Mouse (Mus musculus) thymus, postnatal 10 days (tissue): ENCODE results near the gene Igfbpl1.

Experiments
- DNase-seq, 2 experiments: peaks; one replicate each; pipeline ENCODE4 v3.0.0; 2021; ENCODE audit warnings: low spot score in 2 of 2

The Igfbpl1 gene

DNA sequence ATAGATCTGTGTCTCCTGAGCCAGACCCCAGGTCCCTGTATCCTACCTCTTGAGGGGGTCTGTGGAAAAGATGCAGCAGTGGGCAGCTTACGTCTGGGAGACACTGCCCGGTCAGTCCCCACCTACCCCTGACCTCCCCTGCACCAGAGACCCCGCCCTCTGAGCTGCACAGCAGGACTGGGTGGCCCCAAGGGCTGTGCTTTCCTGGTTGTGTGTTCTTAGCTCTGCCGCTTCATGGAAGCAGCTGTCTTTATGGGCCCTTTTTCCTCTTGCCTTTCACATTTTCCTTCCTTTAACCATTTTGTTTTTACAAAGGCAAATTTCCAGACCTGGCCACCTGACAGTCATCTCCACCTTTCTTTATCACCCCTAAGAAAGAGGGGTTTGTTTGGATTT, 56.1 kb downstream of the Igfbpl1 start:
- no peak for DNase-seq

DNA sequence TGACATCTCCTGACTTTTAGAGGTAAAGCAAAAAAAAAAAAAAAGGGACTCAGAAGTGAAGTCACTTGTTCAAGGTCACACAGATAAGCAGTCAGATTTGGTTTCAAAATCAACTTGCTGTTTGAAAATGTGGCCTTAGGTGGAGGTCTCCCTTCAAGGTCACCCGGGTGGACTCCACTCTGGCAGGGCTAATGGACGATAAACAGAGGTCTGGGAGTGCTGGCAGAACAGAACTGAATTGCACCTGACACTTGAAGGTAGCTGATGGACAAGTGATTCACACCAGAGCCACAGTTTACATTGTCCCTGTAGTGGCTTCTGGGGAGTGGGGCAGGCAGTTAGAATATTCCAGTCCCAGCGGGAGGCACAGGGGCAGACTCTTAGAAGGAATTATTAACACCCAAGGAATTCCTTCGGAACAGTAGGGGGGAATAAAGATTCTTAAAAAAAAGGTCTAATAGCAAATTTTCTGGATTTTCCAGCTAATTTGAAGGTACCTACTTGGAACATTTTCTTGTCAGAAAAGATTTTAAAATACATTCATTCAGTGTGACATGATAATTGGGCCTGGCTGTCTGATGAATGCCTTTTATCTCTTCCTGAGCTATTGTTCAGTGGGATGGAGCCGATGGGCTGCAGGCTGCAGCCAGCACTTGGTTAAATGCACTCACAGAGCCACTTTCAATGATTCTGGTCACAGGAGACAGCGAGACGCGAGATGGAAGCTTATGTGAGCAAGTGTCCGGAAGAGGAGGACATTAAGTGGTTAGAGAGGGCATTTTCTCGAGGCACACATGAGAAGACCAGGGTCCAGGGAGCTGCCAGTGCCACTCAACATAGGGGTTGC, 56.7 kb downstream of the Igfbpl1 start:
- DNase-seq, result no peak

DNA sequence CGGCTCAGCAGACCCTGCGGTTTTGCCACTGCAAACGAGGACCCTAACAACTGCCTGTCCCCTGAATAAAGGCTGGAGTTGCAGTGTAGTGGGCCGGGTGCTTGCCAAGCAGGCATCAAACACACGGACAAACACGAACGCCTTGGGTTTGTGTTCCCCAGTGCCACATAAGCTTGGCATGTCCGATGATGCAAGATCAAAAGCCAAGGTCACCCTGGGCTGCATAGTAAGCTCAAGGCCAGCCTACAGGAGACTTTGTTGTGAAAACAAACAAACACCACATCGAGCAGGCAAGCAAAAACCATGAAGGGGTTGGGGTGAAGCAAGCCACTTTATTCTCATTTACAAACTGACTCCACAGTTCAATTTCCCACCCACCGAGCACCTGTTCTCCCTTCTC, 57.6 kb downstream of the Igfbpl1 start:
- DNase-seq, result no peak

DNA sequence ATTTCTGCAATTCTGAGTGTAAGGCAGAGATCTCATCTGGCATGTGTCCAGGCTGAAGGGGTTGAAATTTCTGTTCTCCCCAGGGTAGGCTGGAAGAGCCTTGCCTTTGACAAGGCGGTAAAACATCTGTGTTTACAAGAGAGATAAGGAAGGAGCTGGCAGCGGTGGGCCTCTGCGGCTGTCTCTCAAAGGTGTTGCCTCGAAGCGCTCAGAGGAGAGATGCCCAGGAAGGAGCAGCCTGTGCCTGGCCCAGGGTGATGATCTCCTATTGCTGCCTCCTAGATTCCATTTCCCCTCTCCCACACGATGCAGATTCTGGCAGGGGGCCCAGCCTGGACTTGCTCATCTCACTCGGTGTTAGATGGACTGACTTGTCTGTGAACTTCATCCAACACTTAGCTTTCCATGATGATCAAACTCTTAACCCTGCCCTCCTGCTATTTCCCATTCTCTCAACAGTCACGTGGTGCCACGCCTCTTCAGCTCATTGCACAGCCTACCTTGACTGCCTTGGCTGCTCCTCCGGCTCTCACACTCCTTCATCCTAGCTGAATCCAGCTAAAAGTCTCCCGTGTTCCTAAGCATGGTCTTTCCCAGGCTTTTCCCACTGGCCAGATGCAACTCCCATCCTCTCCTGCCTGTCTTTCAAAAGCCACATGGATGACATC, 58.7 kb downstream of the Igfbpl1 start:
- peak; percentile 6 to 17 for DNase-seq

DNA sequence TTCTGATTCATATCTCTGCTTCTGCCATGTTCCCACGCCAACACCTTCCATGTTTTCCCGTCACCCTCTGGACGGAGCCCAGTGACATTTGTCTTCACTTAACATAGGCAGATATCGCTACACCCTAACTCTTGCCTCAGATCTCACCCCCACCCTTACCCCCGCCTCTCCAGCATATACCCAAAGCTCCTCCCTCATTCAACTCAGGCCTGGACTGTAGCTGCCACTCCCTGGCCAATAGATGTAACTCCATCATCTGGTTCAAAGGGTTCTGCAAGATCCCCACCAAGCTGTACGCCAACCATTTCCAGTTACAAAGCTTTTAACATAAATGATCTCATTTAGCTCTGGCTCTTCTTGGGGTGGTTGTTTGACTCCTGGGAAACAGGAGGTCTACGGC, 59.9 kb downstream of the Igfbpl1 start:
- no peak for DNase-seq

DNA sequence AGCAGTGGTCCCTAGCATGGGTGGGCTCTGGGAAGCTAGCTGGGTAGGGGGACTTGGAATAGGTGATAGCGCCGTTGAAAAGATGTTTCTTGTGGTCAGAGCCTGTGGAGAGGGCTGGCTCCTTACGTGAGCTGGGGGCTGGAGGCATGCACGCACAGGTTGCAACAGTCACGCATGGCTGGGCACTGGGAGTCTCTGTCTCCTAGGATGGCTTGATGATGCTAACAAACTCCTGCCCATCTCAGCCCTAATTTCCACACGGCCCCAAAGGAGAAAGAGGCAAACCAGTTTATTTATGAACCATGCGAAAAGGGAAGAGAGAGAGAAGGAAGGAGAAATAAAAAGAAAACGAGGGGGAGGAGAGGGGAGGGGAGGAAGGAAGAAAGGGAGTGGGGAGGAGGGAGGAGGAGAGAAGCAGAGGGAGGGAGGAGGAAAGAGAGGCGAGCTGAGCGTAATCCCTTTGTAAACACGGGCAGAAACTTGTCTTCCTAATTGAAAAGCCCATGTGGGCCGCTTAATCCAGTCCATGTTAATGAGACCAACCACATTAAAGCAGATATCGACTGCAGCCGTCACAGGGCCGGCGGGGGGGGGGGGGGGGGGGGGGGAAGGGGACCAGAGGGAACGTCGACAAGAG, 61.0 kb downstream of the Igfbpl1 start:
- DNase-seq, result no peak

DNA sequence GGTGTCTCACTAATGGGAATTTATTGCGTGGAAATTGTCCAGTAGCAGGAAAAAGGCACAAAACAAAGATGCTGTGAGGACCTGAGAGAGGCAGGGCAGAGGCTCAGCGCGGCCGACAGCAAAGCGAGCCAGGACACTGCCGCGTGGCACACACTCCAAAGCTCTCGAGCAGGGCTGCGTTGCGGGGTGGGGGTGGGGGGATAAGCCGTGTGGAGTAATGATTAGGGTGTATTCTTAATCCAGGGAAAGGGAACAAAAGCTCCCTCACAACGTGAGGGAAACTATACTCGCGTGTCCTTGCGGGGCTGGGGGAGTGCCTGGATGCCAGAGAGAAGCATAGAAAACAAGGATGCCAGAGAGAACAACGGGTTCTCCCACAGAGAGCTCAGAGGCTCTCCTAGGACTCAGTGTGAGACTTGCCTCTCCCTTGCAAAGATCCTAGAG, 61.6 kb downstream of the Igfbpl1 start:
- DNase-seq, result no peak

DNA sequence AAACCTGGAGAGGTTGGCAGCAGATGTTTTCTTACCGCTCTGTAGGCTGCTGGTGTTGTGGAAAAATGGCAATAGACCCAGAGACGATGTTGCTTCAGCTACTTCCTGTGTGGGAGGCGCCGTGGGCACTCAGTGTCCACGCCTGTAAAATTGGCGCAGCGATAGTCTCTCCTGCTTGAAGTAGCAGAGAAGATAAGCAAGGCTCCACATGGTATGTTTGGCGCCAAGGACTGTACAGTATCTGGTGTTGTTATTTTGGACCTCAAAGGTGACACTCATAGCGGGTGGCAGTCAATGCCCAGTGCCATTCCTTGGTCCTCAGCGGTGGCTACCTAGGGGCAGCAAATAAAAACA, 62.6 kb downstream of the Igfbpl1 start:
- no peak for DNase-seq

DNA sequence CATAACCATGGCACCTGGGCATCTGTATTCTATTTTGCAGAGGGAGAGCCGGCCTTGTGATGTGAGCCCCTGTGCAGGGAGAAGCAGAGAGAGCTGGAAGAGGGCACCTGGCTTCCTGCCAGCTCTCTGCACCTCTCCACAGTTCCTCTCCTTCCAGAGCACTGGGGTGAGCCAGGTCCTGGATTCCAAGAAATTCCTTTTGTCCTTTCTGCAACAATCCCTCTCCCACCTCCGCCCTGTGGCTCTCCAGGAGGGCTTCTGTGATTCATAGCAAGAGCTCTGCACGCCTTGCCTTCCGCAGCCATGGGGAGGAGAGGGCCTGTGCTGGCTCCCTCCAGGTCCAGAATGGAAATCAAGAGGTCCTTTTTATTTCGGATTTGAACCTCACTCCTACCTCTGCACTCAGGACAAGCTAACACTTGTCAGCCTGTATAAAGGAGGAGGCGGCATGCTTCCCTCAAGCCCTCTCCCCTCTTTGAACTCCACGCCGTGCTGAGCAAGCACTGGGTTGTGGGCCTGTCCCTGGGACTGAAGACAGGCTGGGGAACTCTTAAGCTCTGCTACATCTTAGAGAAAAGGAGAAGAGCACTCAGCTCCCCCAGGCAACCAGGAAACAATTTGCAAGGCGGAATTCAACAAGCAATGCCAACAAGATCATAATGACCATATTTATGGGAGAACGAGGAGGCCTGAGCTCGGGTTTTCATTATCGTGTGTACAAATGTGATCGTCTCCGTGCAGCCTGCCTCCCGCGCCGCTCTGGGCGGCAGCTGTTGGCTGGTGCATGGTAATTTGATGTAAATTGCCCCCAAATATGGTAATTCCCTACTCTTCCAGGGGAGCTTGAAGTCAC, 63.2 kb downstream of the Igfbpl1 start:
- peak in 1 of 2 experiments; percentile 16 for DNase-seq

DNA sequence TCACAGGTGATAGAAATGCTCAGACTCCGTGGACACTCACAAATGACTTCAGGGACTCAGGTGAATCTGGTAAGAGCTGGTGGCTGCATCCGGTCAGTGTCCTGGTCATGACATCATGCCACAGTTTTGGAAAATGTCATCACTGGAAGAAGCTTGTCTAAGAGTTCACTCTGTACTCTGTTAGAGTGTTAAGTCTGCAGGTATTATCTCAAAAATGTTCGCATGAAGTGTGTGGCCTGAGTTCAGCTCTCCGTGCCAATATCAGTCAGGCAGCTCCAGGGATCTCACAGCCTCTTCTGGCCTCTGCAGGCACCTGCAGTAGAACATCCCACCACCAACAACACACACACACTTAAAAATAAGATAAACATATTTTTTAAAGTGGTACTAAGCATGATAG, 64.1 kb downstream of the Igfbpl1 start:
- DNase-seq, result no peak
